Mouse (Mus musculus): Measurements from ENCODE around the gene Klrb1.
"Not testable (repeated sequence)": the region's sequence is repeated elsewhere in the genome, so short reads cannot be mapped to it uniquely, and the experiment has no call there.

Klrb1 gene

DNA sequence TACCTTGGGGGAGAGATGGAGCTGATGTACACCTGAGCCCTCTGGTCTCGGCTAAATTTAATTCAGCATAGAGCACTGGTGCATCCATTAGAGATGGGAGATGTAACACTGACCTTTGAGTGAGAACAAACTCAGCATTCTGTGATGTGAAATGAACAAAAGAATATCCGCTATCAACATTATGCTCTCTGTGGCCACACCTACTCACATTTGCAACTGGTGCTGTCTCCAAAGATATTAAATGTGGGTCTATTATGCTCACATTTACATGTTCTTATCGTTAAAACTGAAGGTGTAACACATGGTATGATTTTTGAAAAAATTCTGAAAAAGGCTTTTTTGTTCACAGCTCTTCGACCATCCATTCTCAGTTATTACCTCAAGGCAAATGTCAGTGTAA is at the start of gene Klrb1:
Gene Klrb1, minus strand, starts transcription at position 101 of the 400 bp plus-strand sequence.
- DNase-seq: no peak

DNA sequence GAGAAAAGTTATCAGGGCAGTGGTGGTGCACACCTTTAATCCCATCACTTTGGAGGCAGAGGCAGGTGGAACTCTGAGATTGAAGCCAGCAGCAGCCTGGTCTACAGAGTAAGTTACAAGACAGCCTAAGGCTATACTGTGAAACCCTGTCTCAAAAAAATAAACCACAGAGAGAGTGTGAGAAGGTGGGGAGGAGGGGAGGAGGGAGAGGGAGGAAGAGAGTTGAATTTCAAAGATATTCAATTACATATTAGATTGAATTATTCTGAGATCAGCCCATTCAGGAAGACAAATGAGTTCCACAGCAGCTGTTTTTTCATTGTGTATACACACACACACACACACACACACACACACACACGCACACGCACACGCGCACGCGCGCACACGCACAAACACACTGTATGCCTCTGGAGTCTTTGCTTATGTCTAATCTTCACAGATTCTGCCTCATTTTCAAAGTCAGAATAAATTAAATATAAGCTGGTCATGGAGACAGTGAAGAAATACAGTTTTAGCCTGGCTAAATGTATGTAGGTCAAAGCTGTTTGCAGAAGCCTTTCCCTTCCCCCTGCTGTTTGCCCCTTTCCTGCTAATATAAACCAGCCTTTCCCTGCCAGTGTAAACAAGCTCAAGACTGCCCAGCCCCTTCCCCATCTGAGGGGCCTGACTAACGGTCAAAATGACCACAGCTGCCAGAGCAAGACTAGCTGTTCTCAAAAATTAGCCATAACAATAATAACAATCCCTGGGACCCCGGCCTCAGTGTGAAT is 46.8 kb upstream of the Klrb1 start:
- DNase-seq: no peak

DNA sequence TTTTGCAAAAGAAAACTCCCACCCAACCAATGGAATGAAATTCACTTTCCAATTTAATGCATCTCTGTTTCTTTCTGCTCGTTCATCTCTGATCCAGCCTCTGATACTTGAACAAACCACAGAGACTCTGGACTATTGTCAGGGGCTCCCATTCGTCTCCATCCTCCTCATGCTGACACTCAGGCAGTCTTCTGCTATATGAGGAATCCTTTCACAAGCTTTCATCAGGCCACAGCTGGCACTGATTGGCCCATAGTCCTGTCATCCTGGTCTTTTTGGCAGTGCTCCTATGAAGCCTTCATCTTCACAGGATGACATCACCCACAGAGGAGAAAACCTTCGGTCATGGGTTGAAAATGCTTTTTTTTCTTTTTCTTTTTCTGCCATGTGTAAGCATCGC is 45.2 kb upstream of the Klrb1 start:
- DNase-seq: no peak

DNA sequence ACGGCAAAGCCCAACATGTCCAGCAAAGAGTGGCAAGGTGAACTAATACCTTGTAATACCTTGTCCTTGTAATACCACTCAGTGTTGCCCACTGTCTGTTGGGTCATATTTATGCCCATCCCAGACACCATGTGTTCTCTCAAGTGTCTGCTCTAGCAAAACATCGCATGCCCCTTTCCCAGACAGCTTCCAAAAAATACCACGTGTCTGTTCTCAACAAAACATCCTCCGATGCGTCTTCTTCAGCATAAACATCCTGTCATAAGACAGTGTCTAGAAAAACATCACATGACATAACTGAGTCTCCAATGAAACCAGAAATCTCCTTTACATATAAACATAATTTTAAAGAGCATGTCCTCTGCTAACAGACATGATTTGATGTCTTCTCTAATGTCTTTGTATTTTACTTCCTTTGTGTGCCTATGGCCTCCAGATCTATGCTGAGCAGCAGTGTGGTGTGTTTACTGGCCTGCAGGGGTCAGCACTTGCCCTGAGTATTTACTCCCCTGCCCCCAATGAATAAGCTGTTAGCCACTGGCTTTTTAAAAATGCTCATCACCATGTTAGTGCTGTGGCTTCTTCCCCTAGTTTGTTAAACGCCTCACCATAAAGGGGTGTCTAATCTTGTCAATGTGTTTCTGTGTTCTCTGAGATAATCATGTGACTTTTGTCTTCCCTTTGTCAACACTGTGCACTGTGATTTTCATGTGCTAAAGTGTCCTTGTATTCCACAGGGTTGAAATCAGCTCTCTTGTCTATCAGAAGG is 43.8 kb upstream of the Klrb1 start:
- DNase-seq: peak; percentile 41

DNA sequence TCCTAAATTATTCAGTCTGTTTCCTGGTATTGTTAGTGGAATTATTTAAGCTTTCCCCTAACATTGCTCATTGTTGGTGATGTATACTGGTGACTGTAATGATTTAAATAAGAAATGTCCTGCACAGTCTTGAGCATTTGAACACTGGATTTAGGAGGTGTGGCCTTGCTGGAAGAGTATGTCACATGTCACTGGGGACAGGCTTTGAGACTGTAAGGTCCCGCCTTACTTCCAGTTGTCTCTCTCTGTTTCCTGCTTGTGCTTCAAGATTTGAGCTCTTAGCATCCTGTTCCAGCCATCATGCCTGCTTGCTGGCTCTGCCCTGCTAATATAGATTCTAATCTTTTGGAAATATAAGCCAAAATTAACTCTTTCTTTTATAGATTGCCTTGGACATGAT is 42.4 kb upstream of the Klrb1 start:
- DNase-seq: no peak

DNA sequence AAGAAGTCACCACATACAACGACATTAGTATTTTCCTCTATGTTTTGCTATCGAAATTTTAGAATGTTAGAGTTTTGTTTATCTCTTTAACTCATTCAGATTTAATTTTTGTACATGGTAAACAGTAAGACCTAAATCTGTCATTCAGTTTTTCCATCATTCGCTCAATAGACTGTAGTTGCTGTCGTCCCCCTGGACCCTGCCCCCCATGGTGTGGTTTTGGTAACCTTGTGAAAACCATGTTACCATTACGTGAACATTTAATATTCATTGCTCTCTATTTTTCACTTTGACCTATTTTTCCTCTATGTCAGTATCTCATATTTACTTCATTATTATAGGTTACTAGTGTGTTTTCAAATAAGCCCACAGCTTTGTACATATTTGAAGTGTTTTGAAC is 41.7 kb upstream of the Klrb1 start:
- DNase-seq: no peak

DNA sequence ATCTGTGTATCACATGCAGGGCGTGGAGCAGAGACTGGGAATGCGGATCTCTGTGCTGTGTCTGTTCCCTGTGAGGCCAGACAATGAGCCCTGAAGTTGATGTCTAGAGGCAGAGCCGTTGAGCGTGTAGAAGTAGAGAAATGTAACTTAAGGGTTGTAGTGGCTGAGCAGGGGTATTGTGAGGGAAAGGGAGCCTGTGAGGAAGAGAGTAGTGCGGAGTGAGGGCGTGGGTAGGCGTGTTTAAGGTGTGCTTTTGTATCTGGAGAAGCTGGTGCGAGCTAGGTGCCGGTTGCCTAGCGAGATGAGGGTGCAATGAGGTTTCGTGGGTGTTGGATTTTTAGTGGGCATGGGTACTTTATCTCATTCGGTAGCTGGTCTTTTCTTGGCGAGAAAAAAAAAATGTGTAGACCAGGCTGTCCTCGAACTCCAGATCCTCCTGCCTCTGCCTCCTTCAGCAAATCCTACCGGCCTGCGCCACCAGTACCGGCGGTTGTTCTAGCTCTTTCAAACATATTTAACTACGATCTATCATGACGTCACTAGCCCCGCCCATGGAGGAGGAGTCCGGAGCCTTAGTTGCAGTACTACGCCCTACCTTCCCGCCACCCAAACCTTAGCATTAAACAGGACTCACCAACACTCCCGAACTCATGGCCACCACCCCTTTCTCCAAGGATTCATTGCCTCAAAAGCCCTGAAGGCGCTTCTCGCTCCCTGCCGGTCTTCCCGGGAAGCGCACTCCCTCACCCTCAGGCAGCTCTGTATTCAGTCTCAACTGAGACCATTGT is 41.1 kb upstream of the Klrb1 start:
- peak; percentile 98 for DNase-seq

DNA sequence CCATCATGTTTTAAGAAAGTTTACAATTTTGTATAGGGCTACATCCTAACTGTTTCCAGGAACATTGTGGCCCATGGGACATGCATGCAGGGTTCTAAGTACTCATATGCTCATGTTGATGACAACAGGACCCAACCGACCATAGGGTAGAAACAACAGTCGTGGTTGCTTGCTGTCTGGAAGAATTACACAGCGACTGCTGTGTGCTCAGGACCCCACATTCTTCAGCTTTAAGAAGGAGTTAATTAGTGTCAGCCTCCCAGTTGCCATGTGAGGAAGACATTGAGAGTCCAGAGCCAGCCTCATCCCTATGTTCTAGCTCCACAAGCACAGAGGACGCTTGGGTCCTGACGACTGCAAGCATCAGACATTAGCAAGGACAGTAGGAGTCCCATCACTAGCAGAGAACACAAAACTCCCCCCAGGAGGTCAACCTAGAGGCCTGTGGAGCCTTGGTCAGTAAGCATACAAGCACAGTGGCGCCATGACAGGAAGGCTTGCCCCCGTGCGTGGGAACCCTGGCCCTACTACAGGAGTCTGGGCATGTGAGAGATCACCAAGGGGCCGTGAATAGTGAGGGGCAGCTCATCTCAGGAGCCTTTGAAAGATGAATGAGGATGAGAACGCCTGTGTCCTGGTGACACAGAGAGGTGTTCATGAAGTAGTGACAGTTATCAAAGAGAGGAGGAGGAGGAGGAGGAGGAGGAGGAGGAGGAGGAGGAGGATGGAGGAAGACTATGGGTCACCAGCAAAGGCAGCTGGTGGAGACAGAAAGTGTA is 40.2 kb upstream of the Klrb1 start:
- peak; percentile 7 for DNase-seq

DNA sequence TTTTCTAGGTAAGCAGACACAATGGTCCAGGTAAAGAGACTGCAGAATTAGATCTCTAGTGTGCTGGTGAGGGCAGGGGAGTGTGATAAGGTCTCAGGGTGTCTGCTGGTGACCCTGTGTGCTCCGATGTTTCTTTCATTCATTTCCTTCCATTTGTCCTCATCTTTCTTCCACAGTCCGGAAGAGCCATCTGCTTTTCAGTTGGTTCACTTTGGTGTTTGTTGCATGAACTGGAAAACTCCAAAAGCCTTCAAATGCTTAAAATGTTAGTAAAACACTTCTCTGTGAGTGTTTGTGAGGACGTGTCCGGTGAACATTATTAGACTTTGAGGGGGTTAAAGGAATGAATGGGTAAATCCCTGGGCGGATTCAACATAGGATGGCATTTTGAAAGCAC is 38.3 kb upstream of the Klrb1 start:
- DNase-seq: peak; percentile 2

DNA sequence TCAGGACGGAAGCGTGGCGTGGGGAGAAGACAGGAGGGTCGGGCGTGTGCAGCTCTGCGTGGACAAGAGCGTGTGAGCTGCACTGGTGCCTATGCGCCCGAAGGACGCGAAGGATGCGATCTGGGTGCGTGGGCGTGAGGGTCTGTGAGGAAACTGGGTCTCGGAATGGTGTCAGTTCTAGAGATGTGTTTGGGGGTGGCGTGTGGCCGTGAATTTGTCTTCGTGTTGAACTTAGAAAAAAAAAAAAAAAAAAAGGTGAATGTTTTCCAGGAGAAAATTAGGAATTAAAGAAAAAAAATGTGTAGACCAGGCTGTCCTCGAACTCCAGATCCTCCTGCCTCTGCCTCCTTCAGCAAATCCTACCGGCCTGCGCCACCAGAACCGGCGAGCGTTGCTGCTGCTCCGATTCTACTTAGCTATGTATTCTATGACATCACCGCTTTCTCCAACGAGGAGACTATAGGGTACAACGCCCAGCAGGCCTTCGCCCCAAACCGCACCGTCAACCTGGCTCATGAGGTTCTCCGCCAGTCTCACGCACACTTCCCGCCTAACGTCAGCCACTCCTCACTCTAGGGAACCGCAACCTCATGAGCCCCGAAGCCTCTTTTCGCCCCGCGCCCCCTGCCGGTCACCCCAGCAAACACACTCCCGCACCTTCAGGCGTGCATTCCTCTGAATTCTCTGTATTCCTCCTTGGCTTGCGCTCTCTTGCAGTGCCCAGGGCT is 37.7 kb upstream of the Klrb1 start:
- DNase-seq: peak; percentile 85

DNA sequence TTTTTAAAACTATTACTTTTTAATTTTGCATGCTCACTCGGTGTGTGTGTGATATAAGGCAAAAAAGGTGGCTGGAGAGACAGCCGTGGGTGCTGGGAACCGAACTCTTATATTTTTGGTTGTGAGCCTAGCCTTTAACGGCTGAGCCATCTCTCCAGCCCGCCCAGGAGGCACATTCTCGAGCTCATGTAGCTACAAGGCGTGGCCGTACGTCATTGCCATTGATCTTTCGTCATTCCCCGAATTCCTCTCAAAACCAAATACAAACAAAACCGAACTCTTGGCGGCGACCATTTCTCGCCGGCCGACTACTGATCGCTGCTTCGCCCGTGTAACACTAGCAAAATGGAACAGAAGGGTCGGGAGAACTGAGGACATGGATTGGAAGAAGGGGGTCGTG is 37.2 kb upstream of the Klrb1 start:
- peak; percentile 87 for DNase-seq

DNA sequence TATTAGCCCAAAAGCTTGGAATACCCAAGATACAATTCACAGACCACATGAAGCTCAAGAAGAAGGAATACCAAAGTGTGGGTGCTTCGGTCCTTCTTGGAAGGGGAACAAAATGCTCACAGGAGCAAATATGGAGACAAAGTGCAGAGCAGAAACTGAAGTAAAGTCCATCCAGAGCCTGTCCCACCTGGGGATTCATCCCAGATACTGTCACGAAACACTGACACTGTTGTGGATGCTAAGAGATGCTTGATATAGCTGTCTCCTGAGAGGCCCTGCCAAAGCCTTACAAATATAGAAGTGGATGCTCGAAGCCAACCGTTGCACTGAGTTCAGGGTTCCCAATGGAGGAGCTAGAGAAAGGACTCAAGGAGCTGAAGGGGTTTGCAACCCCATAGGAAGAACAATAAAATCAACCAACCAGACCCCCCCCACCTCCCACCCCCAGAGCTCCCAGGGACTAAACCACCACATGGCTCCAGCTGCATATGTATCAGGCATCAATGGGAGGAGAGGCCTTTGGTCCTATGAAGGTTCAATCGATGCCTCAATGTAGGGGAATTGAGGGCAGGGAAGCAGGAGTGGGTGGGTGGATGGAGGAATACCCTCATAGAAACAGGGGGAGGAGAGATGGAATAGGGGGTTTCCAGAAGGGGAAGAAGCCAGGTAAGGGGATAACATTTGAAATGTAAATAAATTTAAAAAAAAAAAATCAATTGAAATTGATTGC is 36.5 kb upstream of the Klrb1 start:
- DNase-seq: peak; percentile 3

DNA sequence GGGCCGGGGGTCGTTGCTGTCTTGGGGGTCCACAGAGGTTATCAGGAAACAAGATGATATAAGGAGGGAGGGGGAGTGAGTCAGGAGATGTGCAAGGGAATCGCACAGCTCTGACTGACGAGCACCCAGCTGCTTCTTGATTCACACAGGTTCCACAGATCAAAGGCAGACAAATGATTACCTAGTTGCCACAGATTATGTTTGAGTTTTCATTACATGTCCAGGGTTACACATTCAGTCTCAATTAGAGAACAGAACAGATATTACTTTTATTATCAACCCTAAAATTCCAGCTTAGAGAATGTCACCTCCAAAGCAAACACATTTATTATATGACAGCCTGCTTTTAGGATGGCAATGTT is 32.5 kb upstream of the Klrb1 start:
- DNase-seq: not testable (repeated sequence)

DNA sequence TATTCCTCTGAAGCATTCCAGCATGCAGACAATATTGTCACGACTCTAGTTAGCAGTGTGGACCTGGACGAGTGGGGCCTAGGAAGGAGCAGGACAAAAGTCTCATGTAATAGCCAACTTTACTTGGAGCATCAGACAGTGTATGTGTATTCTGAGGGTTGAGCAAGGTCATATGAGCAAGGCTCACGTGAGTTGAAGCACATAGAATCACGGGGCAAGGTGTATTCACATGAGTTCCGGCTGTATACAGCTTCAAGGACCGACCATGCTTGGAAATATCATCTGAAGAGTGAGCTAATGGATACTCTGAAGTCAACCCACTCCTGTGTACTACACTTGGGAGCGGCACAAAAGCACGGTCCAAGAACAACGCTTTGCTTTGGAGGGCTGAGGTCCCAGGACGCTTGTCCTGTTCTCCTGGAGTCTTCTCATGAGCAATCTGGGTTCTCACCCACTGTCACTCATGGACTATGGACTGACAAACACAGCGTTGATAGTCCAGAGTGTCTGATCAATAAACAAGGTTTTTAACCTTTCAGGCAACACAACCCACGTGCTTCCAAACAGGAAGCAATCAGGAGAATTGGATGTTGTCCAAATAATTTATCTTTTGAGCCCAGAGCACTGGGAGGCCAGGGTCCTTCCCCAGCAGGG is 32.0 kb upstream of the Klrb1 start:
- DNase-seq: not testable (repeated sequence)

DNA sequence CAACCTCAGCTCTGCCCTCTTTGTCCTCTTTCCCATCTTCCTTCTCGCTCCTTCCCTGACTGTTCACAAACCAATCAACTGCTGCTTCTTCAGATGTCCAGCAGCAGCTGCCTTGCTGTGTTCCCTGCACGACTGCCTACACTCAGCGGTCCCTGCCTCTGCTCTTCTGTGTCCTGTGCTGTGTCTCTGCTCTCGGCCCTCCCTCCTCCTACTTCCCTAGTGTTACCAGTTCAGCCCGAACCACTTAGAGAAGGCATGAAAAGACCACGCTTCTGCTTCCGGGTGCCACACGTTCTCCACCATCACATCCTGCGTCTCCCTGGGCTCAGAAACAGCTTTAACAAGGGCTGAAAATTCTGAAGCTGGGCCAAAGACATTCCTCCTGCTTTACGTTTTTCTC is 31.4 kb upstream of the Klrb1 start:
- not testable (repeated sequence) for DNase-seq

DNA sequence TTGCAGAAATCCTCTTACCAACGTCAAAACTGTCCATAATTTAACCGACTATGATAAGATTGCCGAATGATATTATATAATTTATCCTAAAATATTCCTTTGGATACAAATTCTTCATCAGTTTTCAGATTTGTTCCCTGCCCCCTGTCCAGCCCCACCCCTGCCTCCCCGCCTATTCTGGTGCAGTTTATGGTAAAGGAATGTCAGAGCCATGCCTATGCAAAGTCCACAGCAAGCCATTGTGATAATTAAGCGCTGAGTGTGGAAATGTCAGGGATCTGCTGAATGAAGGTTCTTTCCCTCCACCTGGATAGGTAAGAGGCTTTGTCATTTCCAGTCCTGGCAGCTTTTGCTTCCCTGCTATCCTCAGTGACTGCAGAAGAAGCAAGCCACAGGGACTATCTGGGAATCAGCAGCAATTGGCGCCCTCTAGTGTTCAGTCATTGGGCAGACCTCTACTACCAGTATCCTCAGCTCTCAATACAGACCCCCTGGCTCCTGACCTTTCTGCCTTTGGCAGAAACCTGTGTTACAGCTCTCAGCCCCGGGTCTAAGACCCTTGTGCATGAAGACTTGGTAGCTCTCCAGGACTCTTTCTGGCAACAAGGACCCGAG is 30.9 kb upstream of the Klrb1 start:
- DNase-seq: peak; percentile 77

DNA sequence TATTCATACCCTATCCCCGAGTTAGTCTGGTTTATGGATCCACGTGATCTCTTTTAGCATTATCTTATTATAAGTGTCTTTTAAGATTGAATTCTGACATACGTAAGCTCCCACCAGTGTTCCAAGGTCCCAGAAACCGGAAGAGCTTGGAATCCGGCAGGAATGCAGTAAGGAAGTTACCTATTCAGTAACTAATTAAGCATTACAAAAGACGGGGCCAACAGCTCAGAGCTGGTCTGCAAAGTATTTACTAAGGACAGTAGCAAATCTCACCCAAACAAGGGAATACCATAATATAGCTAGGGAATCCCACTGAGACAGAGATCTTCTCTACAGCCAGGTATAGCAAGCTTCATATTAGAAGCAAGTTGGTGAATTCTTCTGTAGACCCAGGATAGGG is 24.1 kb upstream of the Klrb1 start:
- DNase-seq: not testable (repeated sequence)

DNA sequence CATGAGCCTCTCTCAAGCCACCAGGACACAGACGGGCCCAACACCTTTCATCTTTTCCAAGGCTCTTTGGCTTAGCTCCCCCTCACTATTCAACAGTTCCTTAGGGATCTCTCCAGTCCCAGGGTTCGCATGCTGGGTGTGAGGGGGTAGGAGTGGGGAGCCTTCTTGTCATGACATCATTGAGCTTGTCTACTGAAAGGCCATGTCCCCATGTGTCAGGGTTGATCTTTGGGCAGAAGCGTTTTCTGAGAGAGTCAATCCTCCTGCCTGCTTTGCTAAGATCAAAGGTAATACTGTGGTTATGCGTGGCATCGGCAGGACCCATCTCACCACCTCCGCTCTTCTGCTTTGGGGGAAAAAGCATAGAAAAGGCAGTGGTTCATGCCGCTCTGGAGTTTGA is 14.6 kb upstream of the Klrb1 start:
- DNase-seq: no peak

DNA sequence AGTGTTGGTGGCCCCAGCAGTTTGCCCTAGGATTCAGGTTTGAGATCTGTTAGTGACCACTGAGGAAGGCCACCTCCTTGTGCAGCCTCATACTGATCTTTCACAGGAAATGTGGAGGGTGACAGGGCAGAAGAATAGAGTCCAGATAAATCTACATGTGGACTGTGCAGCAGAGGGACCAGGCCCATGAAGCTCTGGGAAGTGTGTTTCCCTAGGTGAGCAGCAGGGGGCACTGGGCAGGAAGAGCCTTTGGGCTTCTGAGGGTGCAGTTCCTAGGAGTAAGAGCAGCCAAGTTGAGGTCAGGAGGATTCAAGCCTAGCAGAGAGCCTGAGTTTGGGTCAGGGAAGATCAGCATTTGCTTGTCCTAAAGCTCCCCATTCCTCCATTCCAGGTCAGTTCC is 13.2 kb upstream of the Klrb1 start:
- DNase-seq: no peak

DNA sequence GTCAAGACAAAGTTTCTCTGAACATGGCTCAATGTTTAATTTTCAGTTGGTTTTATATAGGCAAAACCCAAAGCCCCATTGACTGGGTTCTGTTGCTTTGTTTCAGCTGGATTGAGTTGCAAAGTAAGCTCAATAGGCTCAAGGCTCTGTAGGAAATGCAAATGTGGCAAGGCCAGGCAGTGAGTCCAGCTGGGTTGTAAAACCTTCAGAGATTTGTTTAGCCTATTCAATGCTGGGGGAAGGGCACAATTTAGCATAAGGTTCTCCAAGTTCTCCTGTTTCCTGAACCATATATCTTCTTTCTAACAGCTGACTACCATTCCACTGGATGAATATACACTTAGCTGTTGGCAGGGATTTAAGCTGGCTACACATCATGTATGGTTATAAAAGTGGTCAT is 12.0 kb upstream of the Klrb1 start:
- no peak for DNase-seq
